Mouse (Mus musculus) left cerebral cortex, adult 11 months (tissue): ENCODE measurements at regions not wholly inside any gene's neighbourhood (a gene's known extent, or its start where the extent isn't known, plus 50 kb on each side); places are given as distances from the start of the nearest gene placed in this dataset.

Experiments
- DNase-seq: peaks from one replicate; pipeline ENCODE4 v3.0.0; 2022; ENCODE audit warnings: low spot score

GRCm38 (mm10) chr2:173334856-173335595, 58.7 kb upstream of the Pmepa1 start:
- DNase-seq: no peak

- DNase-seq: peak; percentile 31
Observed at GRCm38 (mm10) chr2:173335859-173336258, 59.5 kb upstream of the Pmepa1 start.

GRCm38 (mm10) chr2:173337666-173338065, 61.3 kb upstream of the Pmepa1 start:
- DNase-seq: no peak

GRCm38 (mm10) chr2:173338671-173339070, 62.3 kb upstream of the Pmepa1 start:
- DNase-seq: no peak

- no peak for DNase-seq
Observed at GRCm38 (mm10) chr2:173339211-173339610, 62.9 kb upstream of the Pmepa1 start.

GRCm38 (mm10) chr2:173340044-173340601, 63.8 kb upstream of the Pmepa1 start:
- DNase-seq: no peak

GRCm38 (mm10) chr2:173342605-173343260, 66.4 kb upstream of the Pmepa1 start:
- no peak for DNase-seq

GRCm38 (mm10) chr2:173343665-173344064, 67.3 kb upstream of the Pmepa1 start:
- DNase-seq: no peak

- DNase-seq: no peak
Observed at GRCm38 (mm10) chr2:173344221-173344620, 67.9 kb upstream of the Pmepa1 start.

- DNase-seq: peak; percentile 53
Observed at GRCm38 (mm10) chr2:173347341-173347740, 71.0 kb upstream of the Pmepa1 start.

- no peak for DNase-seq
Observed at GRCm38 (mm10) chr2:173348757-173349156, 72.4 kb upstream of the Pmepa1 start.

GRCm38 (mm10) chr2:173349510-173349909, 73.2 kb upstream of the Pmepa1 start:
- DNase-seq: no peak

GRCm38 (mm10) chr2:173349910-173350309, 73.6 kb upstream of the Pmepa1 start:
- no peak for DNase-seq

- no peak for DNase-seq
Observed at GRCm38 (mm10) chr2:173350405-173350804, 74.1 kb upstream of the Pmepa1 start.

GRCm38 (mm10) chr2:173350831-173351230, 74.5 kb upstream of the Pmepa1 start:
- DNase-seq: no peak

GRCm38 (mm10) chr2:173351831-173352755, 75.8 kb upstream of the Pmepa1 start:
- no peak for DNase-seq

- DNase-seq: no peak
Observed at GRCm38 (mm10) chr2:173352756-173353139, 76.4 kb upstream of the Pmepa1 start.

GRCm38 (mm10) chr2:173353435-173354241, 77.3 kb upstream of the Pmepa1 start:
- DNase-seq: no peak

- DNase-seq: no peak
Observed at GRCm38 (mm10) chr2:173356786-173357185, 80.5 kb upstream of the Pmepa1 start.

- no peak for DNase-seq
Observed at GRCm38 (mm10) chr2:173365441-173366166, 89.3 kb upstream of the Pmepa1 start.

- DNase-seq: no peak
Observed at GRCm38 (mm10) chr2:173366734-173367133, 90.4 kb upstream of the Pmepa1 start.
